In the genomic region with DNA sequence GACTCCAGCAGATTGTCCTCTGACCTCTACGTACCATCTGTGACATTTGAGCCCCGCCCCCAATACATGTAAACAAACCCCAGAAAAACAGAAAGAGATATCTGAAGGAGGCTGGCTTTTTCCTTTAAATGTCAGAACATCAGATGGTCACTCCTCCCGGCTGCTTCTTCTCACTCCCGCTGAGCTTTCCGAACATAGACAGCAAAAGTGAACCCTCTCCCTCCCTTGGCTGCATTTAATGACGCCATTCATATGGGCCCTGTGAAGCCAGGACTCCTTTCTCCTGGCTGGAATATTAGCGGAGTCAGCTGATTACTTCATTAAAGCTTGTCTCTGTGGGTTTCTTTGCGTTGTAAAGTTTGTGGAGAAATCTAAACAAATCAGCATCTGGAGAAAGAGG, we compare ENCODE assay signal across 19 mouse cellular contexts. TPM values are rescaled to one million over a fixed set of nuclear protein-coding genes. Genes with fewer than 3 reads are reported as not detected.
"Had no signal": no experiment of that assay in that cellular context is flagged by ENCODE, and none has a peak within 500 bp of the region (broad histone marks: within the 10 kb centered on the region; RNA-seq: fewer than 3 reads in every experiment).

No protein-coding gene starts in this region.

- H3K27me3 ChIP-seq: limb, embryonic 13.5 days; neural tube, embryonic 12.5 days had no signal

- H3K4me3 ChIP-seq: limb, embryonic 13.5 days; midbrain, embryonic 12.5 days; midbrain, embryonic 15.5 days; neural tube, embryonic 12.5 days; neural tube, embryonic 15.5 days had no signal

- H3K9me3 ChIP-seq: limb, embryonic 13.5 days; midbrain, embryonic 12.5 days; midbrain, embryonic 15.5 days; neural tube, embryonic 12.5 days; neural tube, embryonic 15.5 days had no signal

- H3K9ac ChIP-seq: limb, embryonic 13.5 days; liver, embryonic 14.5 days; liver, postnatal 0 days; midbrain, embryonic 12.5 days; midbrain, embryonic 15.5 days; neural tube, embryonic 12.5 days; neural tube, embryonic 15.5 days had no signal

- ATAC-seq: intestine, postnatal 0 days; liver, postnatal 0 days; midbrain, embryonic 15.5 days had no signal

- H3K27ac ChIP-seq: limb, embryonic 13.5 days; liver, embryonic 14.5 days; macrophage; midbrain, embryonic 12.5 days; midbrain, embryonic 15.5 days; neural tube, embryonic 12.5 days; neural tube, embryonic 15.5 days had no signal

- H3K4me2 ChIP-seq: limb, embryonic 13.5 days; liver, embryonic 11.5 days; midbrain, embryonic 12.5 days; midbrain, embryonic 15.5 days; neural tube, embryonic 12.5 days; neural tube, embryonic 15.5 days had no signal

- H3K36me3 ChIP-seq: limb, embryonic 13.5 days; midbrain, embryonic 12.5 days; midbrain, embryonic 15.5 days; neural tube, embryonic 12.5 days; neural tube, embryonic 15.5 days had no signal

- DNase-seq: kidney, postnatal 14 days; left cerebral cortex, postnatal 4 days; liver, postnatal 0 days; lung, postnatal 10 days; right cerebral cortex, adult 18-20 months; right cerebral cortex, postnatal 14 days; right cerebral cortex, postnatal 4 days; thymus, adult 18-20 months; thymus, postnatal 14 days; thymus, postnatal 4 days had no signal

RNA-seq across cellular contexts. Expression of gene Gli2, which starts 3.1 kb away (rescaled TPM):
- polyA plus RNA-seq: macrophage had no signal
